Mouse (Mus musculus) MEL (cell line): Measurements from ENCODE around the gene Ing3.

ENCODE experiments used
- CHD1 ChIP-seq: IDR thresholded peaks from 2 replicates; pipeline ENCODE4 v1.6.1; 2012; ENCODE audit warnings: low read depth, mild to moderate bottlenecking, inconsistent platforms, low read length, improper control_type of control experiment
- CTCF ChIP-seq, 3 experiments: IDR thresholded peaks in 2 of 3; conservative IDR thresholded peaks in 1 of 3; 2 replicates each; pipeline ENCODE4 v1.5.1; 2011 to 2012; ENCODE audit warnings: low read length in 3 of 3, low read depth in 2 of 3, mild to moderate bottlenecking in 2 of 3, improper control_type of control experiment in 1 of 3, inconsistent platforms in 1 of 3, mixed read lengths in 1 of 3, moderate library complexity in 1 of 3; ENCODE audit not compliant: control insufficient read depth in 1 of 3, insufficient read depth in 1 of 3, poor library complexity in 1 of 3, severe bottlenecking in 1 of 3
- HCFC1 ChIP-seq: IDR thresholded peaks from 2 replicates; pipeline ENCODE4 v1.6.1; 2012; ENCODE audit warnings: low read depth, mild to moderate bottlenecking, inconsistent platforms, low read length, improper control_type of control experiment, moderate library complexity
- ZNF384 ChIP-seq: IDR thresholded peaks from 2 replicates; pipeline ENCODE4 v1.6.1; 2012; ENCODE audit warnings: low read depth, mild to moderate bottlenecking, inconsistent platforms, low read length, improper control_type of control experiment

DNA sequence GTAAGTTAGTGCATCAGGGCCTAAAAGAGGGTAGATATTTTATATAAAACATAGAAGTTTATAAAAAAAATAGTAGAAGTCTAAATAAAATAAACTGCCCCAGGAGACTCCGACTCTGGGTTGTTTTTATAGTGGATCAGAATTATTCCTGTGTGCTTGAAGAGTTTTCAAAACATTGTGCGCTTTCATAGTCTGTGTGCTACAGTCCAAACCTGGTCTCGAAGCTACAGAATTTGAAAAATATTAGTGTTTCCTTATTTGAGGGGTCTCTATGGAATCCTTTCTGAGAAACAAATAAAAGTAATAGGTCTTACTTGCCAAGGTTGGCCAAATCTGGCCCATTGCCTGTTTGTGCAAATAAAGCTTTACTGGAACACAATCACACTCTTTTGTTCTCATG, 71.9 kb downstream of the Ing3 start:
- TF ChIP-seq CTCF (IDR thresholded peaks at IDR 0.05 in 2 of 3, conservative IDR thresholded peaks at IDR 0.05 in 1 of 3; ENCODE audit: control insufficient read depth in 1 of 3, insufficient read depth in 1 of 3, low read depth in 2 of 3, low read length in 3 of 3, poor library complexity in 1 of 3, severe bottlenecking in 1 of 3), result no peak
- no peak for TF ChIP-seq ZNF384
- TF ChIP-seq HCFC1, result no peak
- no peak for TF ChIP-seq CHD1
